Mouse (Mus musculus) liver, embryonic 13.5 days (tissue): ENCODE data around the gene Ccdc24. TPM values are rescaled to one million over a fixed set of nuclear protein-coding genes. Genes with fewer than 3 reads are reported as not detected.

Source experiments
- ATAC-seq: fragments of 200-750 bp; cut with Nextera tagmentation; 2 replicates; pipeline ENCODE4 v1.8.0; 2017; ENCODE audit warnings: low read depth, mild to moderate bottlenecking, moderate number of reproducible peaks, moderate library complexity
- DNase-seq: peaks from one replicate; pipeline ENCODE4 v3.0.0; 2022
- H3K27ac ChIP-seq: fragments of 300-500 bp; sonication (generic); 2 replicates; pipeline ENCODE4 v1.5.1; 2015; ENCODE audit warnings: moderate library complexity, mild to moderate bottlenecking, inconsistent platforms
- H3K27me3 ChIP-seq: fragments of 300-500 bp; sonication (generic); 2 replicates; pipeline ENCODE4 v1.6.1; 2015; ENCODE audit warnings: mild to moderate bottlenecking, inconsistent platforms
- H3K36me3 ChIP-seq: fragments of 300-500 bp; sonication (generic); 2 replicates; pipeline ENCODE4 v1.6.1; 2015; ENCODE audit warnings: mild to moderate bottlenecking, inconsistent platforms
- H3K4me1 ChIP-seq: fragments of 300-500 bp; sonication (generic); replicated peaks from 2 replicates; pipeline ENCODE4 v1.6.1; 2015; ENCODE audit warnings: inconsistent platforms
- H3K4me2 ChIP-seq: fragments of 300-500 bp; sonication (generic); 2 replicates; pipeline ENCODE4 v1.6.1; 2015; ENCODE audit warnings: inconsistent platforms, mild to moderate bottlenecking, moderate library complexity
- H3K4me3 ChIP-seq: fragments of 300-500 bp; sonication (generic); replicated peaks from 2 replicates; pipeline ENCODE4 v1.5.1; 2015; ENCODE audit warnings: mild to moderate bottlenecking, inconsistent platforms
- H3K9ac ChIP-seq: fragments of 300-500 bp; sonication (generic); 2 replicates; pipeline ENCODE4 v1.6.1; 2015; ENCODE audit warnings: mild to moderate bottlenecking, inconsistent platforms
- H3K9me3 ChIP-seq: fragments of 300-500 bp; sonication (generic); replicated peaks from 2 replicates; pipeline ENCODE4 v1.6.1; 2016; ENCODE audit warnings: inconsistent platforms
- WGBS: fragments of 180-500 bp; shearing (Covaris S2); methylation state at CpG from one replicate; pipeline ENCODE4 v1.1.7; 2015; ENCODE audit not compliant: insufficient replicate concordance; 5-methylcytosine and 5-hydroxymethylcytosine counted together
- polyA plus RNA-seq: library from polyadenylated mRNA; unstranded; fragments of >200 nt; fragmentation: Nextera tagmentation; extraction: Ambion mirVana; gene quantifications from 2 replicates; pipeline ENCODE4 v1.2.1, GENCODE M21; 2015

Gene Ccdc24
- polyA plus RNA-seq, 1 experiment from 2014 or later = 1.0 TPM

- Histone ChIP-seq H3K27ac (peak overlapping the region; percentile 100), H3K4me3 (peak overlapping the region; percentile 50), H3K27me3 (peaks cover 45% of the 10 kb centered on the region), H3K9me3 (no peaks in the 10 kb centered on the region), H3K4me2 (peak overlapping the region; percentile 82), H3K9ac (peak overlapping the region; percentile 82), H3K36me3 (no peaks in the 10 kb centered on the region), H3K4me1 (peaks cover 63% of the 10 kb centered on the region)
- peak; percentile 9 for ATAC-seq
- 7% methylated on average over 12 of the region's 12 CpGs for WGBS
- DNase-seq = peak; percentile 73
These were observed 42.9 kb downstream of the Ccdc24 start for GRCm38 (mm10) chr4:117829260-117830123.

GRCm38 (mm10) chr4:117828572-117829145, 43.7 kb downstream of the Ccdc24 start:
- H3K36me3 ChIP-seq = no peaks in the 10 kb centered on the region
- 57% methylated on average over 8 of the region's 8 CpGs for WGBS
- H3K9ac ChIP-seq = peak overlapping the region; percentile 82
- no peak for DNase-seq
- H3K4me2 ChIP-seq = no peak overlapping the region
- no peaks in the 10 kb centered on the region for H3K9me3 ChIP-seq
- peaks cover 55% of the 10 kb centered on the region for H3K4me1 ChIP-seq
- no peak overlapping the region for H3K4me3 ChIP-seq
- H3K27me3 ChIP-seq = peaks cover 53% of the 10 kb centered on the region
- H3K27ac ChIP-seq = peak overlapping the region; percentile 100
- ATAC-seq = no peak

GRCm38 (mm10) chr4:117818032-117818431, 54.3 kb downstream of the Ccdc24 start:
- no peak overlapping the region for H3K27ac ChIP-seq
- ATAC-seq (no peak), DNase-seq (no peak)
- WGBS = 77% methylated on average over 10 of the region's 10 CpGs
- H3K27me3 ChIP-seq = peaks cover 18% of the 10 kb centered on the region; the same call in 1 of the 2 replicates
- H3K4me2 ChIP-seq = no peak overlapping the region
- H3K9me3 ChIP-seq = no peaks in the 10 kb centered on the region; the same call in 1 of the 2 replicates
- no peak overlapping the region for H3K4me3 ChIP-seq
- no peaks in the 10 kb centered on the region for H3K36me3 ChIP-seq
- H3K4me1 ChIP-seq = 0 out of 2 replicates have a peak, but pooled peaks cover 3% of the 10 kb centered on the region
- H3K9ac ChIP-seq = no peak overlapping the region

- Histone ChIP-seq H3K4me1 (0 out of 2 replicates have a peak, but pooled peaks cover 3% of the 10 kb centered on the region), H3K4me2 (no peak overlapping the region), H3K27ac (no peak overlapping the region), H3K9me3 (no peaks in the 10 kb centered on the region; the same call in 1 of the 2 replicates), H3K9ac (no peak overlapping the region), H3K36me3 (no peaks in the 10 kb centered on the region), H3K27me3 (peaks cover 7% of the 10 kb centered on the region; the same call in 1 of the 2 replicates), H3K4me3 (no peak overlapping the region)
- WGBS = 58% methylated on average over 5 of the region's 5 CpGs
- DNase-seq = no peak
- no peak for ATAC-seq
These were observed 55.6 kb downstream of the Ccdc24 start for GRCm38 (mm10) chr4:117816776-117817175.

Other genes with a start within 250 kb of the Ccdc24 start
- gene Dmap1, start 190.3 kb downstream of the Ccdc24 start, polyA plus RNA-seq = 24.0 and 24.4 TPM in 2 replicates
- gene Gm12845, start 148.1 kb downstream of the Ccdc24 start, polyA plus RNA-seq = not detected in 2 replicates
- gene Klf17, start 106.9 kb downstream of the Ccdc24 start, polyA plus RNA-seq = not detected in 2 replicates
- gene Slc6a9, start 38.1 kb downstream of the Ccdc24 start, polyA plus RNA-seq = 45.2 TPM in 2 replicates
- gene B4galt2, start 10.9 kb upstream of the Ccdc24 start, polyA plus RNA-seq = 1.8 and 1.9 TPM in 2 replicates
- 158 and 159 TPM in 2 replicates for gene Atp6v0b, start 14.8 kb upstream of the Ccdc24 start, polyA plus RNA-seq
- gene Dph2, start 19.5 kb upstream of the Ccdc24 start, polyA plus RNA-seq = 9.8 and 10.5 TPM in 2 replicates
- 22.5 and 25.9 TPM in 2 replicates for gene Ipo13, start 42.4 kb upstream of the Ccdc24 start, polyA plus RNA-seq
- gene Artn, start 57.2 kb upstream of the Ccdc24 start, polyA plus RNA-seq = 2.5 and 2.7 TPM in 2 replicates